Mouse (Mus musculus): ENCODE data around the gene Olfr143. TPM values are rescaled to one million over a fixed set of nuclear protein-coding genes. Genes with fewer than 3 reads are reported as not detected.

The Olfr143 gene
- not detected for polyA plus RNA-seq (2014; fragmentation: Illumina TruSeq; extraction: RNeasy Lipid Tissue Mini Kit (QIAGEN cat#74804); ENCODE audit: low read depth, low replicate concordance)

DNA sequence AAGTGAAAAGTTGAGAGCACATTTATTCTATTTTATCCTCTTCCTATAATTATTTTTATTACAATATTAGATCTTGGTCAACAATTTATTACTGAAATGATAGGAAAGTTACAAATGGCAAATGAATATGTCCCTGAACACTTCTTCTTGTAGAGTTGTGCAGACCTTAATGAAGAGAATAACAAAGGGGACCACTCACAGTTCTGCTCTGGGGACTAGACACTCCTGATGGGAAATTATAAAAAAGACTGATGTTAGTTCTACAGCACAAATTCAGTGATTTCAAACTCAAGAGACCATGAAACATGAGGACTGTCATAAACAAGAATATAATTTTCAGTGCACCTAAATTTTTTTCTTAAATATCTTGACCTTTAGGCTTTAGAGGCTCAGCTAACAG is at the start of gene Olfr143:
TSS of gene Olfr143 (plus strand) at position 301 of the 400 bp plus-strand sequence.

DNA sequence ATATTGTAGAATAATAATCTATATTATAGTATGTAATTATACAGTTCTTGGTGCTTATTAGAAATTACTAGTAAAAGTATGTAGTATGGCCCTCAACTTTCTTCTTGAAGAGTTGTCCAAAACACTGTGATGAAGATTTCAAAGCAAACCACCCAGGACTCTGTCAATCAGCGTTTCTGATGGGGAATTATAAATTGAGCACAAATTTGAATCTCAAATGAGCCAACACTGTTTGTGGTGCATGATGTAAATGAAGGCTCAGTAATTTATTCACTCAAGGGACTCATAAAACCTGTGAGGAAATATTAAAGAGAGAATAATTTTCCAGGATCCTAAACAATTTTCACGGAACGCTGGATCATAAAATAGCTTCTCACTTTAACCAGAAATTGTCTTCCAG is 44.5 kb upstream of the Olfr143 start, which contains the start of gene Olfr893:
TSS of gene Olfr893 (plus strand) at position 301 of the 400 bp plus-strand sequence.

DNA sequence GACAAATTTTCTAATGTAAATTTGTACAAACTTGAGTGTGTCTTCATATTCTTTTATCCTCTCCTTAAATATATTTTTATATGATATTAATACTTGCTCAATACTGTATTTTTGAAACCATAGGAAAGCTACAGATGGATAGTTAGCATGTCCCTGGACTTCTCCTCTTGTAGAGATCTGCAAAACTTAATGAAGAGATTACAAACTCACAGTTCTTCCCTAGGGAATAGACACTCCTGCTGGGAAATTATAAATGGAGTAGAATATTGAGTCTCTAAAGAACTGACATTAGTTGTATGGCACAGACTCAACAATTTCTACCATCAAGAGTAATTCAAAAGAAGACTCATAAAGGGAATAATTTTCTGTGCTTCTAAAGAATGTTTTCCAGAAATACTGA is 34.8 kb upstream of the Olfr143 start, which contains the start of gene Olfr894:
TSS of gene Olfr894 (plus strand) at position 301 of the 400 bp plus-strand sequence.

DNA sequence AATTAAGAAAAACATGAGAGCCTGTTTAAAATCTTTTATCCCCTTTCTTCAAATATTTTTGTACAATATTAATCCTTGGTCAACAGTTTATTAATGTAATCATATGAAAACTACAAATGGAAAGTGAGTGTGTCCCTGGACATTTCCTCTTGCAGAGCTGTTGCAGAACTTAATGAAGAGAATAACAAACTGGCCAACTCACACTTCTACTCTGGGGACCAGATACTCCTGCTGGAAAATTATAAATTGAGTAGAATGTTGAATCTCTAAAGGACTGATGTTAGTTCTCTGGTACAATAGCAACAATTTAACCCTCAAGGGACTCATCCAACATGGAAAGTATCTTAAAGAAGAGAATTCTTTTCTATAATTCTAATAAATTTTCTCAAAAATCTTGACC is 15.0 kb downstream of the Olfr143 start, which contains the start of gene Olfr895:
TSS of gene Olfr895 (plus strand) at position 301 of the 400 bp plus-strand sequence.

DNA sequence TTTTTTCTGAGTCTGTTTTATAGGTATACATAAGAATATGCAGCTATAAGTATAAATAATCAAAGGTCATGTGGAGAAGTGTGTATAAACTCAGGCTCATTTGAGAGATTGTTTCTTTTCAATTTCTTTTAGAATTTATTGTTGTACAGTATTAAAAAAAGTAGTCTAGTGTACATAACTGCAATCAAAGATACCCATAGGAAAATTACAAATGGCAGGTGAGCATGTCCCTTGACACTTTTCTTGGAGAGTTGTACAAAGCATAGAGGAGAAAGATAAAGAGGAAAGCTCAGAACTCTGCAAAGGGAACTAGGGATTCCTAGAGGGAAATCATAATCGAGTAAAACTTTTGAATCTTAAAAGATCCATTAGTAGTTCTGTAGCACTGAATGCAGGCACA is 38.2 kb downstream of the Olfr143 start, which contains the start of gene Olfr896-ps1:
TSS of gene Olfr896-ps1 (plus strand) at position 301 of the 400 bp plus-strand sequence.

Other genes with a start within 250 kb of the Olfr143 start
- not detected for gene Olfr883, start 227.0 kb upstream of the Olfr143 start, polyA plus RNA-seq (2014; fragmentation: Illumina TruSeq; extraction: RNeasy Lipid Tissue Mini Kit (QIAGEN cat#74804); ENCODE audit: low read depth, low replicate concordance)
- gene Olfr884, start 206.2 kb upstream of the Olfr143 start, polyA plus RNA-seq (2014; fragmentation: Illumina TruSeq; extraction: RNeasy Lipid Tissue Mini Kit (QIAGEN cat#74804); ENCODE audit: low read depth, low replicate concordance) = not detected
- not detected for gene Olfr885, start 191.5 kb upstream of the Olfr143 start, polyA plus RNA-seq (2014; fragmentation: Illumina TruSeq; extraction: RNeasy Lipid Tissue Mini Kit (QIAGEN cat#74804); ENCODE audit: low read depth, low replicate concordance)
- gene Olfr887, start 168.7 kb upstream of the Olfr143 start, polyA plus RNA-seq (2014; fragmentation: Illumina TruSeq; extraction: RNeasy Lipid Tissue Mini Kit (QIAGEN cat#74804); ENCODE audit: low read depth, low replicate concordance) = not detected
- gene Olfr888, start 144.6 kb upstream of the Olfr143 start, polyA plus RNA-seq (2014; fragmentation: Illumina TruSeq; extraction: RNeasy Lipid Tissue Mini Kit (QIAGEN cat#74804); ENCODE audit: low read depth, low replicate concordance) = not detected
- gene Olfr889, start 137.6 kb upstream of the Olfr143 start, polyA plus RNA-seq (2014; fragmentation: Illumina TruSeq; extraction: RNeasy Lipid Tissue Mini Kit (QIAGEN cat#74804); ENCODE audit: low read depth, low replicate concordance) = not detected
- not detected for gene Olfr890, start 110.3 kb upstream of the Olfr143 start, polyA plus RNA-seq (2014; fragmentation: Illumina TruSeq; extraction: RNeasy Lipid Tissue Mini Kit (QIAGEN cat#74804); ENCODE audit: low read depth, low replicate concordance)
- gene Olfr891, start 72.0 kb upstream of the Olfr143 start, polyA plus RNA-seq (2014; fragmentation: Illumina TruSeq; extraction: RNeasy Lipid Tissue Mini Kit (QIAGEN cat#74804); ENCODE audit: low read depth, low replicate concordance) = not detected
- gene Olfr893, start 44.4 kb upstream of the Olfr143 start, polyA plus RNA-seq (2014; fragmentation: Illumina TruSeq; extraction: RNeasy Lipid Tissue Mini Kit (QIAGEN cat#74804); ENCODE audit: low read depth, low replicate concordance) = not detected
- gene Olfr894, start 34.7 kb upstream of the Olfr143 start, polyA plus RNA-seq (2014; fragmentation: Illumina TruSeq; extraction: RNeasy Lipid Tissue Mini Kit (QIAGEN cat#74804); ENCODE audit: low read depth, low replicate concordance) = not detected
- gene Olfr895, start 15.1 kb downstream of the Olfr143 start, polyA plus RNA-seq (2014; fragmentation: Illumina TruSeq; extraction: RNeasy Lipid Tissue Mini Kit (QIAGEN cat#74804); ENCODE audit: low read depth, low replicate concordance) = not detected
- gene Olfr896-ps1, start 38.3 kb downstream of the Olfr143 start, polyA plus RNA-seq (2014; fragmentation: Illumina TruSeq; extraction: RNeasy Lipid Tissue Mini Kit (QIAGEN cat#74804); ENCODE audit: low read depth, low replicate concordance) = not detected
- gene Olfr25, start 76.3 kb downstream of the Olfr143 start, polyA plus RNA-seq (2014; fragmentation: Illumina TruSeq; extraction: RNeasy Lipid Tissue Mini Kit (QIAGEN cat#74804); ENCODE audit: low read depth, low replicate concordance) = not detected
- not detected for gene Olfr898, start 95.6 kb downstream of the Olfr143 start, polyA plus RNA-seq (2014; fragmentation: Illumina TruSeq; extraction: RNeasy Lipid Tissue Mini Kit (QIAGEN cat#74804); ENCODE audit: low read depth, low replicate concordance)
- not detected for gene Olfr250, start 114.1 kb downstream of the Olfr143 start, polyA plus RNA-seq (2014; fragmentation: Illumina TruSeq; extraction: RNeasy Lipid Tissue Mini Kit (QIAGEN cat#74804); ENCODE audit: low read depth, low replicate concordance)
- gene Olfr251, start 124.3 kb downstream of the Olfr143 start, polyA plus RNA-seq (2014; fragmentation: Illumina TruSeq; extraction: RNeasy Lipid Tissue Mini Kit (QIAGEN cat#74804); ENCODE audit: low read depth, low replicate concordance) = not detected
- gene Olfr147, start 148.9 kb downstream of the Olfr143 start, polyA plus RNA-seq (2014; fragmentation: Illumina TruSeq; extraction: RNeasy Lipid Tissue Mini Kit (QIAGEN cat#74804); ENCODE audit: low read depth, low replicate concordance) = not detected
- gene Olfr901, start 176.7 kb downstream of the Olfr143 start, polyA plus RNA-seq (2014; fragmentation: Illumina TruSeq; extraction: RNeasy Lipid Tissue Mini Kit (QIAGEN cat#74804); ENCODE audit: low read depth, low replicate concordance) = not detected
- gene Olfr902, start 194.9 kb downstream of the Olfr143 start, polyA plus RNA-seq (2014; fragmentation: Illumina TruSeq; extraction: RNeasy Lipid Tissue Mini Kit (QIAGEN cat#74804); ENCODE audit: low read depth, low replicate concordance) = not detected
- gene Olfr904, start 210.4 kb downstream of the Olfr143 start, polyA plus RNA-seq (2014; fragmentation: Illumina TruSeq; extraction: RNeasy Lipid Tissue Mini Kit (QIAGEN cat#74804); ENCODE audit: low read depth, low replicate concordance) = not detected
- not detected for gene Olfr905, start 218.3 kb downstream of the Olfr143 start, polyA plus RNA-seq (2014; fragmentation: Illumina TruSeq; extraction: RNeasy Lipid Tissue Mini Kit (QIAGEN cat#74804); ENCODE audit: low read depth, low replicate concordance)
- gene Olfr906, start 234.3 kb downstream of the Olfr143 start, polyA plus RNA-seq (2014; fragmentation: Illumina TruSeq; extraction: RNeasy Lipid Tissue Mini Kit (QIAGEN cat#74804); ENCODE audit: low read depth, low replicate concordance) = not detected
- gene Olfr907, start 243.0 kb downstream of the Olfr143 start, polyA plus RNA-seq (2014; fragmentation: Illumina TruSeq; extraction: RNeasy Lipid Tissue Mini Kit (QIAGEN cat#74804); ENCODE audit: low read depth, low replicate concordance) = not detected